Comparison of ENCODE assay signal across 8 mouse cellular contexts in the genomic region with DNA sequence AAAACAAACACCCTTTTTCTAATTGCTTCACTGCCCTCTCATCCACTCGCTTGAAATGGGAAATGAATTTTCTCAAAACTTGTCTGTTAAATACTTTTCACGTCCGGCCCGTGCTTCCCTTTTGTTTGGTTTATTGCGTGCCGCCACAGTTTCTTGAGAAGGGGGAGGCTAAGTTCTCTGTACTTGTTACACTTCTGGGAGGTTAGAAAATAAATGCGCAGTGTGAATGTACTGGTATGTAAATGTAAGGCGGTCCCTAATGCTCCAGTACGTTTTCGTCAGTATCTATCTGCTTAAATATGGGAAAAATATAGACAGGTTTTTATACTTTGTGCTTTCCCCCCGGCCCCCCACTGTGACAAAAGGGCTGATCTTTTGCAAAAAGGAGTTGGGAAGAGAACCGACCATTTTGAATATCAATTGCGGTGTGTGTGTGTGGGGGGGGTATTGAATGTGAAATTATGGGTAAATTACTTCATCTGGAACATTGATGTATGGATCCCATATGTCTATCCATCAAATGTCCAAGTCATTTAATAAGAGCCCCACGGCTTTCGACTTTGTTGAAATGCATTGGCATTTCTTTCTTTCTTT. TPM values are rescaled to one million over a fixed set of nuclear protein-coding genes. Genes with fewer than 3 reads are reported as not detected.
A peak's percentile ranks its signal among the peaks of the same experiment; 100 is the strongest.
DNase-seq lines count a peak whose midpoint lies in the region; ATAC-seq lines count a peak whose summit lies in the region.

No protein-coding gene starts in this region.

- no peaks in the 10 kb centered on the region for H3K9me3 ChIP-seq in erythroblast, embryonic 14.5 days (ENCODE audit: control insufficient read depth, low read length)
- H3K9me3 ChIP-seq in embryonic facial prominence, embryonic 15.5 days (replicated peaks), result no peaks in the 10 kb centered on the region
- 0 out of 2 replicates have a peak, but pooled peaks cover 7% of the 10 kb centered on the region for H3K9me3 ChIP-seq in limb, embryonic 13.5 days

- peak overlapping the region; percentile 89 for H3K4me3 ChIP-seq in erythroblast, embryonic 14.5 days (replicated peaks)
- H3K4me3 ChIP-seq in embryonic facial prominence, embryonic 15.5 days (replicated peaks), result peak overlapping the region; percentile 96
- H3K4me3 ChIP-seq in limb, embryonic 13.5 days, result peak overlapping the region; percentile 94

- peaks cover 35% of the 10 kb centered on the region for H3K4me1 ChIP-seq in erythroblast, embryonic 14.5 days (ENCODE audit: control insufficient read depth)
- H3K4me1 ChIP-seq in embryonic facial prominence, embryonic 15.5 days, result peaks cover 27% of the 10 kb centered on the region
- peaks cover 41% of the 10 kb centered on the region for H3K4me1 ChIP-seq in limb, embryonic 13.5 days

- no peaks in the 10 kb centered on the region for H3K27me3 ChIP-seq in erythroblast, embryonic 14.5 days (ENCODE audit: control insufficient read depth)
- H3K27me3 ChIP-seq in embryonic facial prominence, embryonic 15.5 days, result no peaks in the 10 kb centered on the region
- H3K27me3 ChIP-seq in limb, embryonic 13.5 days, result no peaks in the 10 kb centered on the region

- peak overlapping the region; percentile 99 for H3K27ac ChIP-seq in embryonic facial prominence, embryonic 15.5 days (replicated peaks)
- H3K27ac ChIP-seq in limb, embryonic 13.5 days, result peak overlapping the region; percentile 99

- H3K4me2 ChIP-seq in embryonic facial prominence, embryonic 15.5 days (replicated peaks), result peak overlapping the region; percentile 61
- peak overlapping the region; percentile 85 for H3K4me2 ChIP-seq in limb, embryonic 13.5 days (replicated peaks)

- ATAC-seq in erythroblast, adult 5-6 weeks (replicated peaks; ENCODE audit: low FRiP score, poor library complexity, severe bottlenecking), result no peak
- no peak for ATAC-seq in embryonic facial prominence, embryonic 15.5 days (ENCODE audit: insufficient number of reproducible peaks, low FRiP score, low TSS enrichment, low read depth)
- ATAC-seq in limb, embryonic 13.5 days (ENCODE audit: low FRiP score, low read depth), result no peak

- peaks cover 13% of the 10 kb centered on the region for H3K36me3 ChIP-seq in erythroblast, embryonic 14.5 days (ENCODE audit: control insufficient read depth)
- H3K36me3 ChIP-seq in embryonic facial prominence, embryonic 15.5 days, result no peaks in the 10 kb centered on the region
- no peaks in the 10 kb centered on the region; the same call in 1 of the 2 replicates for H3K36me3 ChIP-seq in limb, embryonic 13.5 days

- peak overlapping the region; percentile 99 for H3K9ac ChIP-seq in embryonic facial prominence, embryonic 15.5 days
- peak overlapping the region; percentile 98 for H3K9ac ChIP-seq in limb, embryonic 13.5 days

- WGBS in embryonic facial prominence, embryonic 15.5 days, result 2% methylated on average over 15 of the region's 15 CpGs
- 3% methylated on average over 15 of the region's 15 CpGs for WGBS in limb, embryonic 13.5 days

- peak; percentile 57 to 59 for DNase-seq in B cell, adult 2 months
- peak; percentile 15 for DNase-seq in retina, embryonic 14.5 days (ENCODE audit: low spot score)
- DNase-seq in adrenal gland, postnatal 14 days, result no peak
- no peak for DNase-seq in frontal cortex, postnatal 14 days (ENCODE audit: low spot score in 2 of 2)

RNA-seq across cellular contexts. Expression of a gene that starts 1.2 kb away (rescaled TPM):
- 6.2 and 7.3 TPM in 2 replicates for polyA plus RNA-seq in erythroblast, embryonic 14.5 days (2012)
- total RNA-seq in erythroblast, adult 5-6 weeks (2015; ENCODE audit: low replicate concordance), result 130 and 147 TPM in 2 replicates
- 125 and 139 TPM in 2 replicates for total RNA-seq in erythroblast, adult 5-6 weeks (2017; ENCODE audit: low replicate concordance)
- 398 TPM in 2 replicates for polyA plus RNA-seq in embryonic facial prominence, embryonic 15.5 days (2015; fragmentation: Nextera tagmentation; extraction: Ambion mirVana)
- 446 and 450 TPM in 2 replicates for polyA plus RNA-seq in limb, embryonic 13.5 days (2015; fragmentation: Nextera tagmentation; extraction: Ambion mirVana)
- 344 and 376 TPM in 2 replicates for total RNA-seq in adrenal gland, postnatal 14 days (2021)

Comparison
In these comparisons a context has a peak if more than half of its experiments do, and no peak if none do; other contexts are left out.
1. DNase-seq: peak in B cell, adult 2 months (2 of 2) and retina, embryonic 14.5 days (single experiment); none in adrenal gland, postnatal 14 days (single experiment) and frontal cortex, postnatal 14 days (0 of 2).
2. RNA of a gene that starts 1.2 kb away (polyA plus RNA-seq): 446 to 450 TPM in limb, embryonic 13.5 days and 398 TPM in embryonic facial prominence, embryonic 15.5 days; 6.2 to 7.3 TPM in erythroblast, embryonic 14.5 days; every median in the first group is over 10 times any median in the second.
3. Peak in every context shown above with its lines, with median percentiles within 50 percentile points of each other: H3K4me3 ChIP-seq.